Mouse (Mus musculus) bone marrow, adult 2 months (tissue): ENCODE results near the gene Tmtc2. TPM values are rescaled to one million over a fixed set of nuclear protein-coding genes. Genes with fewer than 3 reads are reported as not detected.

ENCODE experiments used
- H3K27ac ChIP-seq: fragments of 200-500 bp; 2 replicates; pipeline ENCODE4 v1.5.1; 2012; ENCODE audit warnings: low read depth, mild to moderate bottlenecking, control low read depth, inconsistent platforms, low read length; ENCODE audit not compliant: control insufficient read depth, poor library complexity, insufficient read depth
- H3K4me1 ChIP-seq: fragments of 200-500 bp; 2 replicates; pipeline ENCODE4 v1.6.1; 2011; ENCODE audit warnings: low read length; ENCODE audit not compliant: control insufficient read depth, insufficient read depth
- H3K4me3 ChIP-seq: fragments of 200-500 bp; replicated peaks from 2 replicates; pipeline ENCODE3; 2011; ENCODE audit warnings: mild to moderate bottlenecking, low read depth, low read length, control low read depth; ENCODE audit not compliant: control insufficient read depth
- CTCF ChIP-seq: fragments of 200-500 bp; IDR thresholded peaks from 2 replicates; pipeline ENCODE4 v1.5.1; 2011; ENCODE audit warnings: low read length, control low read depth; ENCODE audit not compliant: control insufficient read depth, insufficient read depth
- POLR2A ChIP-seq: fragments of 200-500 bp; IDR thresholded peaks from 2 replicates; pipeline ENCODE4 v1.6.1; 2011; ENCODE audit warnings: low read depth, mild to moderate bottlenecking, control low read depth, low read length, borderline replicate concordance; ENCODE audit not compliant: control insufficient read depth
- WGBS: fragments of 180-500 bp; shearing (Covaris S2); methylation state at CpG from one replicate; pipeline ENCODE4 v1.1.7; 2018; 5-methylcytosine and 5-hydroxymethylcytosine counted together
- polyA plus RNA-seq: library from polyadenylated mRNA; stranded (reverse); fragments of >200 nt; gene quantifications from 2 replicates; pipeline ENCODE4 v1.2.4, GENCODE M21; 2011; ENCODE audit warnings: low replicate concordance; ENCODE audit not compliant: missing spikeins, insufficient read depth, insufficient read length

Tmtc2 gene
- polyA plus RNA-seq, 1 experiment, result 1.3 TPM

GRCm38 (mm10) chr10:105192071-105192470, 382.2 kb downstream of the Tmtc2 start:
- no peak overlapping the region for H3K27ac ChIP-seq
- H3K4me1 ChIP-seq, result no peaks in the 10 kb centered on the region
- no peak for TF ChIP-seq POLR2A
- no peak for TF ChIP-seq CTCF
- H3K4me3 ChIP-seq, result no peak overlapping the region
- 85% methylated on average over 2 of the region's 2 CpGs for WGBS

- no peak overlapping the region for H3K27ac ChIP-seq
- H3K4me1 ChIP-seq, result no peaks in the 10 kb centered on the region
- WGBS, result 71% methylated on average over 4 of the region's 4 CpGs
- TF ChIP-seq POLR2A (no peak), CTCF (no peak)
- H3K4me3 ChIP-seq, result no peak overlapping the region
These were observed 384.5 kb downstream of the Tmtc2 start for GRCm38 (mm10) chr10:105189746-105190145.

- TF ChIP-seq POLR2A (no peak), CTCF (no peak)
- Histone ChIP-seq H3K4me1 (no peaks in the 10 kb centered on the region), H3K27ac (no peak overlapping the region), H3K4me3 (no peak overlapping the region)
- 2% methylated on average over 5 of the region's 5 CpGs for WGBS
These were observed 387.6 kb downstream of the Tmtc2 start for GRCm38 (mm10) chr10:105186636-105187035.

- TF ChIP-seq POLR2A, result no peak
- no peak for TF ChIP-seq CTCF
- Histone ChIP-seq H3K27ac (no peak overlapping the region), H3K4me3 (no peak overlapping the region), H3K4me1 (no peaks in the 10 kb centered on the region)
- WGBS, result 84% methylated on average over 5 of the region's 5 CpGs
These were observed 405.7 kb downstream of the Tmtc2 start for GRCm38 (mm10) chr10:105168443-105169102.

- Histone ChIP-seq H3K27ac (no peak overlapping the region), H3K4me1 (no peaks in the 10 kb centered on the region), H3K4me3 (no peak overlapping the region)
- TF ChIP-seq POLR2A (no peak), CTCF (no peak)
- 44% methylated on average over 5 of the region's 5 CpGs for WGBS
These were observed 409.0 kb downstream of the Tmtc2 start for GRCm38 (mm10) chr10:105165291-105165690.

GRCm38 (mm10) chr10:105153789-105154188, 420.5 kb downstream of the Tmtc2 start:
- Histone ChIP-seq H3K27ac (no peak overlapping the region), H3K4me1 (no peaks in the 10 kb centered on the region), H3K4me3 (no peak overlapping the region)
- no peak for TF ChIP-seq CTCF
- no peak for TF ChIP-seq POLR2A

GRCm38 (mm10) chr10:105144382-105144781, 429.9 kb downstream of the Tmtc2 start:
- WGBS, result 44% methylated on average over 4 of the region's 4 CpGs
- H3K4me3 ChIP-seq, result no peak overlapping the region

GRCm38 (mm10) chr10:105142201-105142600, 432.1 kb downstream of the Tmtc2 start:
- 64% methylated on average over 3 of the region's 3 CpGs for WGBS
- Histone ChIP-seq H3K27ac (no peak overlapping the region), H3K4me3 (no peak overlapping the region), H3K4me1 (no peaks in the 10 kb centered on the region)
- no peak for TF ChIP-seq CTCF
- TF ChIP-seq POLR2A, result no peak

More at GRCm38 (mm10) chr10:105144382-105144781, 429.9 kb downstream of the Tmtc2 start:
- H3K4me1 ChIP-seq, result no peaks in the 10 kb centered on the region
- no peak overlapping the region for H3K27ac ChIP-seq
- no peak for TF ChIP-seq CTCF
